Mouse (Mus musculus): ENCODE measurements around the gene Cacna1c. TPM values are rescaled to one million over a fixed set of nuclear protein-coding genes. Genes with fewer than 3 reads are reported as not detected.

Cacna1c gene
- polyA plus RNA-seq, 1 experiment from 2014 or later, result 0.30 TPM

GRCm38 (mm10) chr6:118866889-118867288 is 329.3 kb downstream of the Cacna1c start:
- no peak for ATAC-seq (ENCODE audit: low read depth)
- Histone ChIP-seq H3K9me3 (replicated peaks; ENCODE audit: control insufficient read depth, low read length) (no peaks in the 10 kb centered on the region), H3K27me3 (ENCODE audit: control insufficient read depth, insufficient read depth, low read depth, low read length) (no peaks in the 10 kb centered on the region), H3K4me3 (ENCODE audit: low read depth, low read length) (no peak overlapping the region), H3K27ac (ENCODE audit: low read length) (no peak overlapping the region), H3K9ac (ENCODE audit: low read depth, low read length) (no peak overlapping the region), H3K4me1 (ENCODE audit: control insufficient read depth, low read depth, low read length) (no peaks in the 10 kb centered on the region), H3K36me3 (ENCODE audit: control insufficient read depth, insufficient read depth) (no peaks in the 10 kb centered on the region), H3K4me2 (ENCODE audit: low read depth, low read length) (no peak overlapping the region)
- WGBS (ENCODE audit: insufficient replicate concordance), result 55% methylated on average over 3 of the region's 3 CpGs

DNA sequence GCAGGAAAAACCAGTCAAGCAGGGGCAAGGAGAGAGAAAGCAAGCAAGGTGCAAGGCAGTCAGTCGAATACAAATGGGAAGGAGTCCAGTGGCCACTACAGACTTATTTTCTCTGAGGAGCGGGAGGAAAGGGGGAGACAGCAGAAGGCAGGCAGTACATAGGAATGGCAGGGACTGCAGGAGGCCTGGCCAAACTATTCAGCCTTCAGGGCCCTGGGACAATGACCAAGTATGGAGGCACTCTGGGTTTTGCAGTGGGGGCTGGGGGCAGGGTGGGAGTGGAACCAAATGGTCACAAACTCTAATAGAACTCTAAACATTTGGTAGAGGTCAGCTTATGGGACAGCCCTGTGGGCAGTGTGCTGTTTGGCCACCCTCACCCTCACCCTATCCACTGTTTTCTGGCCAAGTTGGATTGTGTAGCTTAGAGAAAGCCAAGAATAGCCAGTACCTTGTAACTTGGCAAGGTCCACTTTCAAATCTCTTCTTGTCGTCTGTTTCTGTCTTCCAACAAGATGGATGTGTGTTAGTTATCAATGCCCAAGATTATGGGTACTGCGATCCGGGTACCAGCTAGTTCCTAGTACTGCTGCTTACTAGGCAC is 330.3 kb downstream of the Cacna1c start:
- Histone ChIP-seq H3K4me3 (ENCODE audit: low read depth, low read length) (no peak overlapping the region), H3K9me3 (replicated peaks; ENCODE audit: control insufficient read depth, low read length) (no peaks in the 10 kb centered on the region), H3K36me3 (ENCODE audit: control insufficient read depth, insufficient read depth) (no peaks in the 10 kb centered on the region), H3K4me1 (ENCODE audit: control insufficient read depth, low read depth, low read length) (no peaks in the 10 kb centered on the region), H3K27ac (ENCODE audit: low read length) (no peak overlapping the region), H3K27me3 (ENCODE audit: control insufficient read depth, insufficient read depth, low read depth, low read length) (no peaks in the 10 kb centered on the region), H3K4me2 (ENCODE audit: low read depth, low read length) (no peak overlapping the region), H3K9ac (ENCODE audit: low read depth, low read length) (no peak overlapping the region)
- ATAC-seq (ENCODE audit: low read depth), result no peak
- 60% methylated on average over 5 of the region's 5 CpGs for WGBS (ENCODE audit: insufficient replicate concordance)

GRCm38 (mm10) chr6:118864696-118865620 is 331.3 kb downstream of the Cacna1c start:
- Histone ChIP-seq H3K4me2 (ENCODE audit: low read depth, low read length) (no peak overlapping the region), H3K36me3 (ENCODE audit: control insufficient read depth, insufficient read depth) (no peaks in the 10 kb centered on the region), H3K27ac (ENCODE audit: low read length) (no peak overlapping the region), H3K9me3 (replicated peaks; ENCODE audit: control insufficient read depth, low read length) (no peaks in the 10 kb centered on the region), H3K4me1 (ENCODE audit: control insufficient read depth, low read depth, low read length) (no peaks in the 10 kb centered on the region), H3K4me3 (ENCODE audit: low read depth, low read length) (no peak overlapping the region), H3K9ac (ENCODE audit: low read depth, low read length) (no peak overlapping the region), H3K27me3 (ENCODE audit: control insufficient read depth, insufficient read depth, low read depth, low read length) (no peaks in the 10 kb centered on the region)
- ATAC-seq (ENCODE audit: low read depth), result no peak
- WGBS (ENCODE audit: insufficient replicate concordance), result 42% methylated on average over 18 of the region's 18 CpGs

DNA sequence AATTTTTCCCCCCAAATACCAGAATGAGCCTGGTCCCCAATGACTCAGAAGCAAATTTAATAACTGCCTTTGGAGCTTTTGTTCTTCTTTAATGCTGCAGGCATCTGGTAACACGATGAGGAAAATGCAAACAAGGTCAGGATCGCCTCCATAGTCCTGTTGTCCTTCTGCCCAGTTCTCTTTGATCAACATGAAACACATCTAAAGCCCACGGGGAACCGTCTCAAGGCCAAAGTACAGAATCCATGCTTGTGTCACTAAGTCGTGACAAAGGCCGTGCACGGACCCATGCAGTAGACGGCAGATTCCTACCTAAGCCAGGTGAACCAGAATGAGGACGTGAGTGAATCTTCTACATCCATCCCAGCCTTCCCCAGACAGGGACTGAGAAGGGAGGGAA is 333.5 kb downstream of the Cacna1c start:
- Histone ChIP-seq H3K36me3 (ENCODE audit: control insufficient read depth, insufficient read depth) (no peaks in the 10 kb centered on the region), H3K27me3 (ENCODE audit: control insufficient read depth, insufficient read depth, low read depth, low read length) (no peaks in the 10 kb centered on the region), H3K4me3 (ENCODE audit: low read depth, low read length) (no peak overlapping the region), H3K9me3 (replicated peaks; ENCODE audit: control insufficient read depth, low read length) (no peaks in the 10 kb centered on the region), H3K27ac (ENCODE audit: low read length) (no peak overlapping the region), H3K9ac (ENCODE audit: low read depth, low read length) (no peak overlapping the region), H3K4me1 (ENCODE audit: control insufficient read depth, low read depth, low read length) (no peaks in the 10 kb centered on the region), H3K4me2 (ENCODE audit: low read depth, low read length) (no peak overlapping the region)
- WGBS (ENCODE audit: insufficient replicate concordance), result 67% methylated on average over 9 of the region's 9 CpGs
- ATAC-seq (ENCODE audit: low read depth), result no peak

DNA sequence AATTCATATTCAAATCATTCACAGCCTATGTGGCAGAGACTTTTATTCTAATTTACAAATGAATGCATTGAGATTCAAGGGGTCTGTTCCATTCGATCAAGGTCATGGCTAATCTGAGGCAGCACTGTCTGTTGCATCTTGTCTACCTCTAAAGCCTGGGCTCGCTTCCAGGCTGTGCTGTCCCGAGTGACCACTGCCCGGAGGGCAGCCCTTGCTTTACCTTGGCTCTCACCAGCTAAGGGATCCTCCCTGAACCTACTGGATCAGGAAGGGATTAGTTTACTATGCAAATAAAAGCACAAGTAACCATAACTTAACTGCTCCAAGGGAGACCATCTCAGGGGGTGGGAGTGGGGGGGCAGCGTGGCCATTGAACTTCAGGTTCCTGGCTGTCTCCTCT is 334.1 kb downstream of the Cacna1c start:
- 70% methylated on average over 5 of the region's 5 CpGs for WGBS (ENCODE audit: insufficient replicate concordance)
- ATAC-seq (ENCODE audit: low read depth), result no peak
- Histone ChIP-seq H3K27ac (ENCODE audit: low read length) (no peak overlapping the region), H3K9me3 (replicated peaks; ENCODE audit: control insufficient read depth, low read length) (no peaks in the 10 kb centered on the region), H3K4me1 (ENCODE audit: control insufficient read depth, low read depth, low read length) (no peaks in the 10 kb centered on the region), H3K36me3 (ENCODE audit: control insufficient read depth, insufficient read depth) (no peaks in the 10 kb centered on the region), H3K9ac (ENCODE audit: low read depth, low read length) (no peak overlapping the region), H3K4me2 (ENCODE audit: low read depth, low read length) (no peak overlapping the region), H3K4me3 (ENCODE audit: low read depth, low read length) (no peak overlapping the region), H3K27me3 (ENCODE audit: control insufficient read depth, insufficient read depth, low read depth, low read length) (no peaks in the 10 kb centered on the region)

GRCm38 (mm10) chr6:118858431-118858830 is 337.8 kb downstream of the Cacna1c start:
- ATAC-seq (ENCODE audit: low read depth), result no peak
- no peaks in the 10 kb centered on the region for H3K4me1 ChIP-seq (ENCODE audit: control insufficient read depth, low read depth, low read length)
- H3K9me3 ChIP-seq (replicated peaks; ENCODE audit: control insufficient read depth, low read length), result no peaks in the 10 kb centered on the region
- H3K36me3 ChIP-seq (ENCODE audit: control insufficient read depth, insufficient read depth), result no peaks in the 10 kb centered on the region
- no peak overlapping the region for H3K9ac ChIP-seq (ENCODE audit: low read depth, low read length)
- no peaks in the 10 kb centered on the region for H3K27me3 ChIP-seq (ENCODE audit: control insufficient read depth, insufficient read depth, low read depth, low read length)
- 10% methylated on average over 1 of the region's 1 CpGs for WGBS (ENCODE audit: insufficient replicate concordance)
- no peak overlapping the region for H3K27ac ChIP-seq (ENCODE audit: low read length)
- no peak overlapping the region for H3K4me3 ChIP-seq (ENCODE audit: low read depth, low read length)
- H3K4me2 ChIP-seq (ENCODE audit: low read depth, low read length), result no peak overlapping the region

DNA sequence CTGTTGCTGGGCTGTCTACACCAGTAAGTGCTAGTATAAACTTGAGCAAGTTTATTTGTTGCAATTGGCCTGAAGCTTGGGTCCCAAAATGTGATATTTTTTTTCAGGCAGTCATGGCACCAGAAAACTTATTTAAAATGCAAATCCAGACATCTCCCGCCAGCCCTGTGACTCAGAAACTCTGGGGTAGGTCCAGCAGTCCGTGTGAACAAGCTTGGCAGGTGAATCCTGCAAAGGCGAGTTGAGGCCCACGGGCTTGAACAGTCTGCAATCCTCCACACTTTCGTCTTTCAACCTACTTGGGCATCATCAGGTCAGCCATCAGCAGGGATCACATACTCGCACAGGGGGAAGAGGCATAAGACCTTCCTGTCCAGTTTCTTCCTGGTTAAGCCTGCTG is 344.1 kb downstream of the Cacna1c start:
- Histone ChIP-seq H3K4me3 (ENCODE audit: low read depth, low read length) (no peak overlapping the region), H3K9me3 (replicated peaks; ENCODE audit: control insufficient read depth, low read length) (no peaks in the 10 kb centered on the region), H3K27me3 (ENCODE audit: control insufficient read depth, insufficient read depth, low read depth, low read length) (no peaks in the 10 kb centered on the region), H3K36me3 (ENCODE audit: control insufficient read depth, insufficient read depth) (no peaks in the 10 kb centered on the region), H3K4me2 (ENCODE audit: low read depth, low read length) (no peak overlapping the region), H3K9ac (ENCODE audit: low read depth, low read length) (no peak overlapping the region), H3K4me1 (ENCODE audit: control insufficient read depth, low read depth, low read length) (no peaks in the 10 kb centered on the region), H3K27ac (ENCODE audit: low read length) (no peak overlapping the region)
- no peak for ATAC-seq (ENCODE audit: low read depth)
- WGBS (ENCODE audit: insufficient replicate concordance), result 54% methylated on average over 6 of the region's 6 CpGs

- 81% methylated on average over 3 of the region's 3 CpGs for WGBS (ENCODE audit: insufficient replicate concordance)
- no peak for ATAC-seq (ENCODE audit: low read depth)
- no peaks in the 10 kb centered on the region for H3K27me3 ChIP-seq (ENCODE audit: control insufficient read depth, insufficient read depth, low read depth, low read length)
- no peak overlapping the region for H3K4me3 ChIP-seq (ENCODE audit: low read depth, low read length)
- no peak overlapping the region for H3K27ac ChIP-seq (ENCODE audit: low read length)
- H3K4me1 ChIP-seq (ENCODE audit: control insufficient read depth, low read depth, low read length), result peaks cover under 1% of the 10 kb centered on the region
- H3K4me2 ChIP-seq (ENCODE audit: low read depth, low read length), result no peak overlapping the region
- no peak overlapping the region for H3K9ac ChIP-seq (ENCODE audit: low read depth, low read length)
- H3K36me3 ChIP-seq (ENCODE audit: control insufficient read depth, insufficient read depth), result no peaks in the 10 kb centered on the region
- H3K9me3 ChIP-seq (replicated peaks; ENCODE audit: control insufficient read depth, low read length), result no peaks in the 10 kb centered on the region
These were observed 345.1 kb downstream of the Cacna1c start for GRCm38 (mm10) chr6:118851086-118851485.

GRCm38 (mm10) chr6:118848640-118849039 is 347.6 kb downstream of the Cacna1c start:
- no peak for ATAC-seq (ENCODE audit: low read depth)
- Histone ChIP-seq H3K36me3 (ENCODE audit: control insufficient read depth, insufficient read depth) (no peaks in the 10 kb centered on the region), H3K27ac (ENCODE audit: low read length) (no peak overlapping the region), H3K27me3 (ENCODE audit: control insufficient read depth, insufficient read depth, low read depth, low read length) (no peaks in the 10 kb centered on the region), H3K4me1 (ENCODE audit: control insufficient read depth, low read depth, low read length) (peaks cover 16% of the 10 kb centered on the region), H3K4me3 (ENCODE audit: low read depth, low read length) (no peak overlapping the region), H3K9ac (ENCODE audit: low read depth, low read length) (no peak overlapping the region), H3K9me3 (replicated peaks; ENCODE audit: control insufficient read depth, low read length) (no peaks in the 10 kb centered on the region), H3K4me2 (ENCODE audit: low read depth, low read length) (no peak overlapping the region)
- WGBS (ENCODE audit: insufficient replicate concordance), result 48% methylated on average over 2 of the region's 2 CpGs

Measured in liver, embryonic 16.5 days (tissue).